Mouse (Mus musculus) olfactory bulb, adult 2 months (tissue): Measurements from ENCODE around the gene Bcl2l12. TPM values are rescaled to one million over a fixed set of nuclear protein-coding genes. Genes with fewer than 3 reads are reported as not detected.

Experiments
- H3K27ac ChIP-seq: fragments of 200-500 bp; 2 replicates; pipeline ENCODE4 v1.5.1; 2012; ENCODE audit warnings: low read depth, low read length; ENCODE audit not compliant: insufficient read depth
- H3K4me1 ChIP-seq: fragments of 200-500 bp; 2 replicates; pipeline ENCODE4 v1.6.1; 2012; ENCODE audit warnings: low read length; ENCODE audit not compliant: control insufficient read depth, insufficient read depth
- H3K4me3 ChIP-seq: fragments of 200-500 bp; 2 replicates; pipeline ENCODE4 v1.5.1; 2012; ENCODE audit warnings: mild to moderate bottlenecking, low read depth, low read length, moderate library complexity; ENCODE audit not compliant: insufficient read depth
- CTCF ChIP-seq: fragments of 200-500 bp; IDR thresholded peaks from 2 replicates; pipeline ENCODE4 v1.5.1; 2012; ENCODE audit warnings: low read depth, mild to moderate bottlenecking, low read length, moderate library complexity; ENCODE audit not compliant: insufficient read depth
- POLR2A ChIP-seq: fragments of 200-500 bp; IDR thresholded peaks from 2 replicates; pipeline ENCODE4 v1.6.1; 2012; ENCODE audit warnings: mild to moderate bottlenecking, low read depth, low read length, moderate library complexity; ENCODE audit not compliant: insufficient read depth
- WGBS: fragments of 180-500 bp; shearing (Covaris S2); methylation state at CpG from one replicate; pipeline ENCODE4 v1.1.7; 2018; 5-methylcytosine and 5-hydroxymethylcytosine counted together
- polyA plus RNA-seq: library from polyadenylated mRNA; stranded (reverse); fragments of >200 nt; gene quantifications from 2 replicates; pipeline ENCODE4 v1.2.4, GENCODE M21; 2012; ENCODE audit warnings: low replicate concordance; ENCODE audit not compliant: missing spikeins, insufficient read depth, insufficient read length

Bcl2l12 gene
- not detected in 2 replicates for polyA plus RNA-seq

DNA sequence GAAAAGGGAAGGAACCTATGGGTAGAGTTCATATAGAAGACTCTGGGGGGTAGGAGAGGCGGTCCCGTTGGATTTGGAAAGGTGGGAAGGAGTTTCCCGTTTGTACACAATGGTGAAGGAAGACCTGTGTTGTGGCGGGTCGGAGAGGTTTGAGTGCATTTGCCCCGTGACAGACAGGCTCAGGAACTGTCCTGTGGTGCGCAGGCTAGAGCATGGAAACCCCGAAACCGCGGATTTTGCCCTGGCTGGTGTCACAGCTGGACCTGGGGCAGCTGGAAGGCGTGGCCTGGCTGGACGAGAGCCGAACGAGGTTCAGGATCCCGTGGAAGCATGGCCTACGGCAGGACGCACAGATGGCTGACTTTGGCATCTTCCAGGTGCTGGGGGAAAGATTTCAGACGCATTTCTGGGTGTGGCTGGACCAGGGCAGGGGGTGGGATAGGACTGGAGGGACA, at the start of gene Bcl2l12:
Gene Bcl2l12, minus strand, starts transcription at position 212 of the 455 bp plus-strand sequence.
- Histone ChIP-seq H3K27ac (peak within 1 kb of the TSS; percentile 5; the same call in 1 of the 2 replicates), H3K4me1 (peaks cover 23% of the 10 kb centered on the region), H3K4me3 (peak within 1 kb of the TSS; percentile 51)
- TF ChIP-seq POLR2A (no peak), CTCF (no peak)
- 3% methylated on average over 18 of the region's 18 CpGs for WGBS

DNA sequence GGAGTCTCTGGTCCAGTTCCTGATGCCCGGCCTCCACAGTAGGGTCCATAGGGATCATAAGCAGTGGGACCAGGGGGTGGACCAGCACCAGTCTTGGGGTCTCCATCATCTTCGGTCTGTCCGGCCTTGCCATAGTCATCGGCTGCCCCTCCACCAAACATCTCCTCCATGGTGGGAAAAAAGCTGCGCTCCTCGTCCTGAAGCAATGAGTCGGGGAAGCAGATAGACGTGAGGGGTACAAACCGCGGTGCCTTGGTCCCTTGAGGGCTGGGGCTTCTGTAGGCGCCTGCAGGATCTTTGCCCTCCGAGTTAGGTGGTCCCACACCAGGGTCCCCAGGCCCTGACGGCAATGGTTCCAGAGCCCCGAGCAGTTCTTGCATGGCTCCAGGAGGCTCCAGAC, 49.0 kb upstream of the Bcl2l12 start:
- Histone ChIP-seq H3K27ac (no peak overlapping the region), H3K4me3 (no peak overlapping the region), H3K4me1 (peaks cover 34% of the 10 kb centered on the region)
- TF ChIP-seq CTCF (no peak), POLR2A (no peak)
- 94% methylated on average over 14 of the region's 14 CpGs for WGBS

- no peak overlapping the region for H3K27ac ChIP-seq
- peaks cover 32% of the 10 kb centered on the region for H3K4me1 ChIP-seq
- H3K4me3 ChIP-seq = no peak overlapping the region
- 95% methylated on average over 26 of the region's 26 CpGs for WGBS
- TF ChIP-seq CTCF (no peak), POLR2A (no peak)
These were observed 48.4 kb upstream of the Bcl2l12 start for GRCm38 (mm10) chr7:45046853-45047350.

- no peak overlapping the region for H3K4me3 ChIP-seq
- TF ChIP-seq POLR2A (no peak), CTCF (no peak)
- no peak overlapping the region for H3K27ac ChIP-seq
- 91% methylated on average over 22 of the region's 22 CpGs for WGBS
- peaks cover 23% of the 10 kb centered on the region for H3K4me1 ChIP-seq
These were observed 47.2 kb upstream of the Bcl2l12 start for GRCm38 (mm10) chr7:45045741-45046140.

DNA sequence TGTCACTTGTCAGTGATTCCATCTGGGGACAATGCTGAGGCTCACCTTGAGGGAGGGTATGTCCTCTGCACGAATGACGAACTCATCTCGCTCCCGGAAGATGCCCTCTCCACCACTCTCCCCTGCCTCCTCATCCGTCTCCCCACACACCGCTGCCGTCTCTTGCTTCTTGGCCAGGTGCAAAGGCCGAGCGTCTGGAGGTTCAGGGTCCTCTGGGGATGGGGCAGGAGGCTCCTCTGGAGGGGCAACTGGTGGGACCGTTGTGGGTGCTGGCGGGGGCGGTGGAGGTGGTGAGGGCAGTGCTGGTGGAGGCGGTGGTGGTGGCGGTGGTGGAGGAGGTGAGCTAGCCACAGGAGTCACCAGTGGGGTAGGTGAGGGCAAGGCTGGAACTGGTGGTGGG, 44.8 kb upstream of the Bcl2l12 start:
- no peak for TF ChIP-seq POLR2A
- no peak for TF ChIP-seq CTCF
- Histone ChIP-seq H3K4me1 (peaks cover 12% of the 10 kb centered on the region; the same call in 1 of the 2 replicates), H3K27ac (no peak overlapping the region), H3K4me3 (no peak overlapping the region)
- 93% methylated on average over 14 of the region's 14 CpGs for WGBS

- Histone ChIP-seq H3K4me1 (peaks cover 7% of the 10 kb centered on the region; the same call in 1 of the 2 replicates), H3K27ac (no peak overlapping the region), H3K4me3 (no peak overlapping the region)
- 92% methylated on average over 9 of the region's 9 CpGs for WGBS
- TF ChIP-seq CTCF (no peak), POLR2A (no peak)
These were observed 42.3 kb upstream of the Bcl2l12 start for GRCm38 (mm10) chr7:45040851-45041250.

DNA sequence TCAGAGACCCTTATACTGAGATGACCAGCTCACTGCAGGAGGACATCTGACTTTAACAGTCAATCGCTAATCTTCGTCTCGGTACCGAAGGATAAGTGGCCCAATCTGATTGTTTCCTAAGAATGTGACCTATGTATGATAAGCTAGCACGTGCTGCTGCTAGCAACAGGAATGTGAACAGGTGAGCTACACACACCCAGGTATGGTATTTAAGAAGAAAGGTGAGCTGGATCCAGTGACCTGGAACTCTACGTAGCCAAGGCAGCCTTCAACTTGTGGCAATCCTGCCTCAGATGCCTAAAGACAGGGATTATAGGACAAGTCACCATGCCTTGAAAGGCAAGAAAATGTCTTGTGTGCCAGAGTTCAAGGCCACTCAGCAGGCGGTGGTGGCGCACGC, 39.9 kb upstream of the Bcl2l12 start:
- peaks cover 6% of the 10 kb centered on the region; the same call in 1 of the 2 replicates for H3K4me1 ChIP-seq
- H3K27ac ChIP-seq = no peak overlapping the region
- 95% methylated on average over 9 of the region's 9 CpGs for WGBS
- no peak for TF ChIP-seq CTCF
- no peak for TF ChIP-seq POLR2A
- no peak overlapping the region for H3K4me3 ChIP-seq

DNA sequence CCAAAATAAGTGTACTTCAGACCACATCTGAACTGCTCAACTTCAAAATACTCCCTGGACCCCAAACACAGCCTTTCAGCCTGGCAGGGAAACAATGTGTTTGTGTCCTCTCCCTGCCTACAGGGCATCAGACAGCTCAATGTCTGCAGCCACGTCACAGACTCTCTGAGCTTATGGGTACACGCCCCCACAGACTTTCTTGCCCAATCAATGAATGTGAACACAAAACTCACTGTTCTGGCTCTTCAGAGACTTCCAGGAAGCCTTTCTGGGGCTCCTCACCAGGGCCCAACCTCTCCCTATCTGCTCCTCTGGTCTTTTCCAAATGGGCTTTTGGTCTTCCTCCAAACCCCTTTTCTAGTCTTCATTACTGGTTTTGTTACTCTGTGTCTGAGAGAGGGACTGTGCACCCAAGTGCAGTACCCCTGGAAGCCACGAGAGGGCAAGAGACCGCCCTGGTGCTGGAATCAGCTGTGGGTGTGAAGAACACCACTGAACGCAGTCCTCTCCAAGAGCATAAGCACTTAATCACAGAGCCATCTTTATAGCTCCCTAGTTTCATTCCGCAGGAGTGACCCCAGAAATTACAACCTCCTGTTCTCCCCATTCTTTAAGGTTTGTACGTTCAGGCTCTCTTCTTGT, 39.3 kb upstream of the Bcl2l12 start:
- no peak overlapping the region for H3K4me3 ChIP-seq
- no peak overlapping the region for H3K27ac ChIP-seq
- 46% methylated on average over 7 of the region's 7 CpGs for WGBS
- TF ChIP-seq POLR2A (no peak), CTCF (peak; percentile 58; the same call in 1 of the 2 replicates)
- peaks cover 2% of the 10 kb centered on the region; the same call in 1 of the 2 replicates for H3K4me1 ChIP-seq

GRCm38 (mm10) chr7:45036702-45037101, 38.2 kb upstream of the Bcl2l12 start:
- peaks cover 2% of the 10 kb centered on the region; the same call in 1 of the 2 replicates for H3K4me1 ChIP-seq
- 93% methylated on average over 11 of the region's 11 CpGs for WGBS
- H3K4me3 ChIP-seq = no peak overlapping the region
- no peak for TF ChIP-seq CTCF
- TF ChIP-seq POLR2A = no peak
- H3K27ac ChIP-seq = no peak overlapping the region
